Mouse (Mus musculus) left cerebral cortex, adult 2 months (tissue): Measurements from ENCODE around the gene Krt28. TPM values are rescaled to one million over a fixed set of nuclear protein-coding genes. Genes with fewer than 3 reads are reported as not detected.

Source experiments
- DNase-seq, 2 experiments: peaks; one replicate each; pipeline ENCODE4 v3.0.0; 2021 to 2022; ENCODE audit warnings: low spot score in 2 of 2, mixed read lengths in 1 of 2; ENCODE audit errors: extremely low spot score in 1 of 2
- H3K27ac ChIP-seq: fragments of 200-600 bp; 2 replicates; pipeline ENCODE4 v1.8.1; 2022
- H3K4me3 ChIP-seq: fragments of 200-600 bp; 2 replicates; pipeline ENCODE4 v1.8.1; 2022
- CTCF ChIP-seq: fragments of 200-600 bp; IDR thresholded peaks from 2 replicates; pipeline ENCODE4 v1.8.1; 2022; ENCODE audit warnings: antibody characterized with exemption, mild to moderate bottlenecking, moderate library complexity
- intact Hi-C: fragments of 180-260 bp; cut with DNase I; formaldehyde crosslinking; loops from one replicate; pipeline ENCODE4 v1.15.1; 2025
- total RNA-seq, 2 experiments: library from RNA; stranded (reverse); gene quantifications; 2 replicates each; pipeline ENCODE4 v1.2.3; 2021

Krt28 gene
- total RNA-seq, 2 experiments from 2014 or later = not detected

GRCm38 (mm10) chr11:99396034-99396433, 21.3 kb upstream of the Krt28 start:
- TF ChIP-seq CTCF = no peak
- H3K27ac ChIP-seq = no peak overlapping the region
- no peak for DNase-seq
- H3K4me3 ChIP-seq = no peak overlapping the region
- intact Hi-C loops = no loop called here

DNA sequence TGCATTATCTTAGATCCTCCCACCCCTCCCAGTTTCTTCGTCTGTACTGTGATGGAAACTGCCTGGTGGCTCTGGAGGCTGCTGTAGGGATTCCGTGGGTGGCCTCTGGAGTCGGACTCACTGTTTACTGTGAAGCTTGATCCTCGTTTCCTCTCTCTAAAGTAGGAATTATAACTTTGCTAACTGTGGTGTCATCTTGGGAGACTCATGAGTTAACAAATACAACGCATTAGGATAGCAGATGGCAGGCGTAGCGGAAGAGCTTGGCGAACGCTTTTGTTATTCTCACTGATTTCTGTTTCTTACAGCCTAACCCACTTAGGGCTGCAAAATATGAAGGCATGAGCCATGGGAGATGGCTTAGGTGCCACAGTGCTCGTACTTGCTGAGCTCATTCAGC, 17.8 kb upstream of the Krt28 start:
- TF ChIP-seq CTCF = no peak
- Histone ChIP-seq H3K27ac (peak overlapping the region; percentile 9; the same call in 1 of the 2 replicates), H3K4me3 (no peak overlapping the region)
- DNase-seq = peak; percentile 19 to 21
- intact Hi-C loops = loop anchor here (2.0 kb wide), 1 partner anchor 24 kb away; no protein-coding TSS in a partner anchor

DNA sequence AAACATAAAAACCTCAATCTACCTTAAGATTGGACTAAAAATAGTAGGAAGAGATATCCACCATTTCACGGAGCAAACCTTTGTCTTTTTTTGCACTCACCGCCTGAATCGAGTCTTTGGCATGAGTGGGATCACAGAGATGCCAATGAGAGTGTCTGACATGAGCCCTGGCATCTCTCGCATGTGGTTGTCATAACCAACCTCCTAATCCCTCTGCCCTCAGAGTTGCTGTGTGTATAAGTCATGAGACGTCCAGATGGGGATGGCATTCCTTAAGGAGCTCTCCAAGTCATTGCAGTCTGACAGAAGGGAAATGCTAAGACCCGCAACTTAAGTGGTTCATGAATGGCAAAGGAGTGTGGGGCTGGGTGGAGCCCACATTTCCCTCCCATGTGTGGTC, 16.7 kb upstream of the Krt28 start:
- no peak for TF ChIP-seq CTCF
- no peak overlapping the region for H3K4me3 ChIP-seq
- DNase-seq = no peak
- no peak overlapping the region; the same call in 1 of the 2 replicates for H3K27ac ChIP-seq
- intact Hi-C loops = no loop called here

GRCm38 (mm10) chr11:99390866-99391265, 16.2 kb upstream of the Krt28 start:
- no peak; the same call in 1 of the 2 replicates for TF ChIP-seq CTCF
- DNase-seq = no peak
- Histone ChIP-seq H3K27ac (no peak overlapping the region; the same call in 1 of the 2 replicates), H3K4me3 (no peak overlapping the region)
- intact Hi-C loops = no loop called here

GRCm38 (mm10) chr11:99389264-99389663, 14.6 kb upstream of the Krt28 start, which contains the start of gene Krt10:
Gene Krt10 (minus strand): TSS chr11:99389364.
- Histone ChIP-seq H3K27ac (no peak within 1 kb of the TSS), H3K4me3 (no peak within 1 kb of the TSS)
- no peak for TF ChIP-seq CTCF
- no peak for DNase-seq
- intact Hi-C loops = no loop called here

- TF ChIP-seq CTCF = no peak
- DNase-seq = no peak
- intact Hi-C loops = no loop called here
- no peak overlapping the region for H3K4me3 ChIP-seq
- H3K27ac ChIP-seq = no peak overlapping the region
These were observed 14.0 kb upstream of the Krt28 start for GRCm38 (mm10) chr11:99388661-99389060.

DNA sequence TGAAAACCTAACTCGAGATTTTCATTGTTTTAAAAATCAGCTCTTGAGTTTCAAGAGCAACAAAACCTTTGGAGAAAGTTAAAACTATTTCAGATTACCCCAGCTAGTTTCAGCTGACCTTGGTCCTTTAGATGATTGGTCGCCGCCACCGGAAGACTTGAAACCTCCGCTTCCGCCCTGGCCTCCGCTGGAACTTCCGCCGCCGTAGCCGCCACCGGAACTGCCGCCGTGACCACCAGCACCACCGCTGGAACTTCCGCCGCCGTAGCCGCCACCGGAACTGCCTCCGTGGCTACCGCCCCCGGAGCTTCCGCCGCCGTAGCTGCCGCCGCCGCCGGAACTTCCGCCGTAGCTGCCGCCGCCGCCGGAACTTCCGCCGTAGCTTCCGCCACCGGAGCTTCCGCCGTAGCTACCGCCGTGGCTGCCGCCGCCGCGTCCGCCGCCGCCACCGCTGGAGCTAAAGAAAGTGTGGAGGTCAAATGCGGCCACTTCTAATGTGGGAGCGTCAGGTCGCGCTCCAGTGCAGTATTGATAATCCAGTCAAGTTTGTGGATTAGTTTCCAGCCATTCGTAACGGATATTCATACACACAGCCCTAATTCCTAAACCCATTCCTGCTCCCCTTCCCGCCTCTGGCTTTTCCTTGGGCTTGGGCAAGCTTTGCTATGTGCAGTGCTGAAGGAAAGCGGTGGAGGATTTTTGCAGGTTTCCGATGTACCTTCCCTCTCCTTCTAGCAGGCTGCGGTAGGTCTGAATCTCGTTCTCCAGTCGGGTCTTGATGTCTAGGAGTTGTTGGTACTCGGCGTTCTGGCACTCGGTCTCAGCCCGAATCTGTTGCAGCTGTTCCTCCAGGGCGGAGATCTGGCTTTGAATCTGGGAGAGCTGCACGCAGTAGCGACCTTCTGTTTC, 11.4 kb upstream of the Krt28 start:
- no peak for TF ChIP-seq CTCF
- peak overlapping the region; percentile 71 for H3K4me3 ChIP-seq
- intact Hi-C loops = no loop called here
- peak overlapping the region; percentile 95 for H3K27ac ChIP-seq
- DNase-seq = peak; percentile 89 to 91

DNA sequence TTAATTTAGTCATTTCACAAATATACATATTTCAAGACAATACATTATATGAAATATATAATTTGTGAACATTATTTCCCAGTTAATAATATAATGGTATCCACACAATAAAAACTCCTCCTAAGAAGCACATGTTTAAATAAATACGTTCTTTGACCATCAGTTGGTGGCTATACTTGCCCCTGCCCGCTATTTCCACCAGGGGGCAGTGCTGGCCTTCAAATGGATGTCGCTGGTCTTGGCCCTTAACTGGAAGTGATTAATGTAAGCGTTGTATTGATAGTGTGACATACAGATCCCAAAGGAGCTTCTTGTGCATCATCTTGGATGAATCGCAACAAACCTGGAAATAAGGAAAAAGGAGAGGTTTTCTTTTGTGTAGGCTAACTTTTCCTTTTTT, 4.9 kb upstream of the Krt28 start:
- peak; percentile 71 to 80 for DNase-seq
- H3K4me3 ChIP-seq = no peak overlapping the region
- no peak overlapping the region for H3K27ac ChIP-seq
- intact Hi-C loops = loop anchor here (1.0 to 5.0 kb wide), 4 partner anchors 84 to 919 kb away; no protein-coding TSS in a partner anchor
- TF ChIP-seq CTCF = peak; percentile 98

DNA sequence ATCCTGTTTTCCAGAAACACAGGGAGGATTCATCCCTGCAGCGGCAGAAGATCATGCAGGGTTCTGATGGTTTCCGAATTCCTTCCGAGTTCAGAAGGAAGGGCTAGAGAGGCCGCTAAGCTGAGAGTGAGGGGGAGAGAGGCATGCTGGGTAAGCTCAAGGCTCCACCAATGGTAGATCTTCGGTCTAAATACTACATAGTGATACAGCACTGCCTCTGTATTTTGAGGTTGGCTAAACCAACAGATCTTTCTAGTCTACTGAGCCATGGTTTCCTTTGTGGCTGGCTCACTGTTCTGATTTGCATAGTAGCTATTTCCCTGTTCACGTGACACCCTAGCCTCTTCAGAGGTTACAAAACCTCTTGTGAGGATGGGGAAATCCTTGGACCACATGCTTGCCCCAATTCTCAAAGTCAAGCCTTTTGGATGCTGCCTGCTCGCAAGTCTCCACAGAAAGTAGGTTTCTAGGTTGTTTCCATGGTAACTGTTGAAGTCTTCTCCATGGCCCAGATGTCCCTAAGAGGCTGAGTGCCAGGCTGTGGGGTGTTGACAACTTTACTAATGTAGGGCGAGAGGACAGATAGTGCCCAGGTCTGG, 4.8 kb downstream of the Krt28 start:
- intact Hi-C loops = no loop called here
- DNase-seq = peak; percentile 28 to 52
- no peak for TF ChIP-seq CTCF
- peak overlapping the region; percentile 16; the same call in 1 of the 2 replicates for H3K27ac ChIP-seq
- H3K4me3 ChIP-seq = no peak overlapping the region

DNA sequence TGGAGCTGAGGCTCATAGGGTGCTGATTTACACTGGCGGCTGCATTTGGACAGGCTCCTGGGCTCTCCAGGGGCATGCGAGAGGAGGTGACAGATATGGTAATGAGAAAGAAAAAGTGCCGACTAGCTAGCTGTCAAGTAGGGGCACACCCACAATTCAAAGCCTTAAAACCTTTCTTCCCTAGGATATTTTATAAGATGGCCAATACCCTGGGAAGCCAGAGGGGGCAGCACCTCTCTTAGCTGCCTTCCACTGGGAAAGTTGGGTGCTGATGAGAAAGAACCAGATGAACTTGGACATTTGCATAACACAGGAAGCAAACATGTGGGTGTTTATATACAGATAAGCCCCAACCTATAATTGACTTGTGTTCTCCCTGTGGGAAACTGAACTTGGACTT, 5.5 kb downstream of the Krt28 start:
- Histone ChIP-seq H3K27ac (peak overlapping the region; percentile 16; the same call in 1 of the 2 replicates), H3K4me3 (no peak overlapping the region)
- intact Hi-C loops = no loop called here
- no peak for DNase-seq
- peak; percentile 61 for TF ChIP-seq CTCF

- Histone ChIP-seq H3K27ac (no peak overlapping the region), H3K4me3 (no peak overlapping the region)
- DNase-seq = no peak
- intact Hi-C loops = no loop called here
- no peak; the same call in 1 of the 2 replicates for TF ChIP-seq CTCF
These were observed 7.9 kb downstream of the Krt28 start for GRCm38 (mm10) chr11:99366791-99367190.

DNA sequence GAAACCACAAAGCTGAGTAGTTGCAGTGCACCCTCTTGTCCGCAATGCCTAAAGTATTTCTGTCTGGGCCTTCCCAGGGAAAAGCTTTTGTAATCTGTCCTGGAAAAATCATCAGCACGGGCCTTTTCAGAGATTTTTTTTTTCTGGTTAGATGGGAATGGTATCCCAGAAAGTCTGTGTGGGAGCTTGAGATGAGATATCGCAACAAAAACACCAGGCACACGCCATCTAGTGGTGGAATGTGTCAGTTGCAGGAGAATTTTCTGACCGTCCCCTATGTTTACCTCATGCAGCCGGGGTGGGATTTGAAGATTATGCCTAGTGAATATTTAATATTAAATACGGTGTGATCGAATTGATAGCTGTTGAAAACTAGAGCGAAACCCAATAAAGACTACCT, 10.3 kb downstream of the Krt28 start:
- DNase-seq = peak; percentile 32 to 36
- H3K27ac ChIP-seq = no peak overlapping the region
- H3K4me3 ChIP-seq = peak overlapping the region; percentile 24; the same call in 1 of the 2 replicates
- TF ChIP-seq CTCF = peak; percentile 83
- intact Hi-C loops = loop anchor here (2.0 to 5.0 kb wide), 2 partner anchors 54 to 177 kb away; no protein-coding TSS in a partner anchor
